Mouse (Mus musculus): ENCODE measurements at regions not wholly inside any gene's neighbourhood (a gene's known extent, or its start where the extent isn't known, plus 50 kb on each side); places are given as distances from the start of the nearest gene placed in this dataset.
A peak's percentile ranks its signal among the peaks of the same experiment; 100 is the strongest.

GRCm38 (mm10) chr12:12687376-12687775 lies 254.3 kb downstream of the Mycn start:
- Histone ChIP-seq H3K27me3 (ENCODE audit: control insufficient read depth, insufficient read depth, low read length) (no peaks in the 10 kb centered on the region), H3K9ac (replicated peaks; ENCODE audit: low read depth, low read length) (no peak overlapping the region), H3K4me2 (replicated peaks; ENCODE audit: low read depth, low read length) (no peak overlapping the region), H3K36me3 (ENCODE audit: control insufficient read depth, insufficient read depth, low read length) (no peaks in the 10 kb centered on the region), H3K4me3 (ENCODE audit: low read depth, low read length) (no peak overlapping the region), H3K9me3 (ENCODE audit: control insufficient read depth, low read depth, low read length) (no peaks in the 10 kb centered on the region), H3K27ac (ENCODE audit: low read length) (no peak overlapping the region), H3K4me1 (ENCODE audit: control insufficient read depth, insufficient read depth, low read length) (peaks cover 13% of the 10 kb centered on the region; the same call in 1 of the 2 replicates)
- ATAC-seq (ENCODE audit: insufficient number of reproducible peaks, insufficient read depth, low FRiP score, low read depth) = no peak
- WGBS = 75% methylated on average over 2 of the region's 2 CpGs

GRCm38 (mm10) chr12:12685217-12685522 lies 256.5 kb downstream of the Mycn start:
- WGBS = 57% methylated on average over 7 of the region's 7 CpGs
- H3K4me2 ChIP-seq (replicated peaks; ENCODE audit: low read depth, low read length) = no peak overlapping the region

GRCm38 (mm10) chr12:12684481-12685216 lies 257.1 kb downstream of the Mycn start:
- no peak; the same call in 1 of the 2 replicates for ATAC-seq (ENCODE audit: insufficient number of reproducible peaks, insufficient read depth, low FRiP score, low read depth)
- H3K9ac ChIP-seq (replicated peaks; ENCODE audit: low read depth, low read length) = no peak overlapping the region

More at GRCm38 (mm10) chr12:12685217-12685522, 256.5 kb downstream of the Mycn start:
- Histone ChIP-seq H3K9me3 (ENCODE audit: control insufficient read depth, low read depth, low read length) (no peaks in the 10 kb centered on the region), H3K27me3 (ENCODE audit: control insufficient read depth, insufficient read depth, low read length) (no peaks in the 10 kb centered on the region), H3K9ac (replicated peaks; ENCODE audit: low read depth, low read length) (no peak overlapping the region), H3K4me3 (ENCODE audit: low read depth, low read length) (no peak overlapping the region), H3K4me1 (ENCODE audit: control insufficient read depth, insufficient read depth, low read length) (peaks cover 22% of the 10 kb centered on the region; the same call in 1 of the 2 replicates), H3K27ac (ENCODE audit: low read length) (no peak overlapping the region), H3K36me3 (ENCODE audit: control insufficient read depth, insufficient read depth, low read length) (no peaks in the 10 kb centered on the region)
- no peak for ATAC-seq (ENCODE audit: insufficient number of reproducible peaks, insufficient read depth, low FRiP score, low read depth)

GRCm38 (mm10) chr12:12683733-12684470 lies 257.8 kb downstream of the Mycn start:
- no peaks in the 10 kb centered on the region for H3K27me3 ChIP-seq (ENCODE audit: control insufficient read depth, insufficient read depth, low read length)
- H3K4me2 ChIP-seq (replicated peaks; ENCODE audit: low read depth, low read length) = no peak overlapping the region
- WGBS = 62% methylated on average over 10 of the region's 10 CpGs
- H3K27ac ChIP-seq (ENCODE audit: low read length) = no peak overlapping the region
- H3K36me3 ChIP-seq (ENCODE audit: control insufficient read depth, insufficient read depth, low read length) = no peaks in the 10 kb centered on the region
- no peak overlapping the region for H3K4me3 ChIP-seq (ENCODE audit: low read depth, low read length)
- no peak for ATAC-seq (ENCODE audit: insufficient number of reproducible peaks, insufficient read depth, low FRiP score, low read depth)
- no peaks in the 10 kb centered on the region for H3K9me3 ChIP-seq (ENCODE audit: control insufficient read depth, low read depth, low read length)
- H3K9ac ChIP-seq (replicated peaks; ENCODE audit: low read depth, low read length) = no peak overlapping the region
- H3K4me1 ChIP-seq (ENCODE audit: control insufficient read depth, insufficient read depth, low read length) = peaks cover 23% of the 10 kb centered on the region; the same call in 1 of the 2 replicates

More at GRCm38 (mm10) chr12:12684481-12685216, 257.1 kb downstream of the Mycn start:
- Histone ChIP-seq H3K4me1 (ENCODE audit: control insufficient read depth, insufficient read depth, low read length) (peaks cover 23% of the 10 kb centered on the region; the same call in 1 of the 2 replicates), H3K4me3 (ENCODE audit: low read depth, low read length) (no peak overlapping the region), H3K9me3 (ENCODE audit: control insufficient read depth, low read depth, low read length) (no peaks in the 10 kb centered on the region), H3K36me3 (ENCODE audit: control insufficient read depth, insufficient read depth, low read length) (no peaks in the 10 kb centered on the region), H3K4me2 (replicated peaks; ENCODE audit: low read depth, low read length) (no peak overlapping the region), H3K27me3 (ENCODE audit: control insufficient read depth, insufficient read depth, low read length) (no peaks in the 10 kb centered on the region), H3K27ac (ENCODE audit: low read length) (no peak overlapping the region)
- WGBS = 42% methylated on average over 16 of the region's 16 CpGs

GRCm38 (mm10) chr12:12681101-12681500 lies 260.6 kb downstream of the Mycn start:
- Histone ChIP-seq H3K9me3 (ENCODE audit: control insufficient read depth, low read depth, low read length) (no peaks in the 10 kb centered on the region), H3K9ac (replicated peaks; ENCODE audit: low read depth, low read length) (no peak overlapping the region), H3K27ac (ENCODE audit: low read length) (peak overlapping the region; percentile 55; the same call in 1 of the 2 replicates), H3K4me2 (replicated peaks; ENCODE audit: low read depth, low read length) (peak overlapping the region; percentile 42), H3K27me3 (ENCODE audit: control insufficient read depth, insufficient read depth, low read length) (no peaks in the 10 kb centered on the region), H3K4me3 (ENCODE audit: low read depth, low read length) (0 out of 2 replicates have a peak overlapping the region, but pooled peaks have one; percentile 9), H3K36me3 (ENCODE audit: control insufficient read depth, insufficient read depth, low read length) (no peaks in the 10 kb centered on the region), H3K4me1 (ENCODE audit: control insufficient read depth, insufficient read depth, low read length) (peaks cover 23% of the 10 kb centered on the region; the same call in 1 of the 2 replicates)
- ATAC-seq (ENCODE audit: insufficient number of reproducible peaks, insufficient read depth, low FRiP score, low read depth) = no peak; the same call in 1 of the 2 replicates
- 30% methylated on average over 6 of the region's 6 CpGs for WGBS

- Histone ChIP-seq H3K4me1 (ENCODE audit: control insufficient read depth, insufficient read depth, low read length) (peaks cover 23% of the 10 kb centered on the region; the same call in 1 of the 2 replicates), H3K27me3 (ENCODE audit: control insufficient read depth, insufficient read depth, low read length) (no peaks in the 10 kb centered on the region), H3K4me2 (replicated peaks; ENCODE audit: low read depth, low read length) (peak overlapping the region; percentile 42), H3K9ac (replicated peaks; ENCODE audit: low read depth, low read length) (peak overlapping the region; percentile 25; the same call in 1 of the 2 replicates), H3K36me3 (ENCODE audit: control insufficient read depth, insufficient read depth, low read length) (no peaks in the 10 kb centered on the region), H3K4me3 (ENCODE audit: low read depth, low read length) (peak overlapping the region; percentile 9; the same call in 1 of the 2 replicates), H3K27ac (ENCODE audit: low read length) (peak overlapping the region; percentile 61; the same call in 1 of the 2 replicates), H3K9me3 (ENCODE audit: control insufficient read depth, low read depth, low read length) (no peaks in the 10 kb centered on the region)
- ATAC-seq (ENCODE audit: insufficient number of reproducible peaks, insufficient read depth, low FRiP score, low read depth) = peak; percentile 62
- WGBS = 16% methylated on average over 14 of the region's 14 CpGs
These were observed 261.3 kb downstream of the Mycn start for GRCm38 (mm10) chr12:12680371-12680921.

GRCm38 (mm10) chr12:12676676-12677075 lies 265.0 kb downstream of the Mycn start:
- H3K4me3 ChIP-seq (ENCODE audit: low read depth, low read length) = no peak overlapping the region
- no peak for ATAC-seq (ENCODE audit: insufficient number of reproducible peaks, insufficient read depth, low FRiP score, low read depth)
- no peaks in the 10 kb centered on the region for H3K27me3 ChIP-seq (ENCODE audit: control insufficient read depth, insufficient read depth, low read length)
- H3K9ac ChIP-seq (replicated peaks; ENCODE audit: low read depth, low read length) = no peak overlapping the region
- no peaks in the 10 kb centered on the region for H3K9me3 ChIP-seq (ENCODE audit: control insufficient read depth, low read depth, low read length)
- 71% methylated on average over 9 of the region's 9 CpGs for WGBS
- H3K27ac ChIP-seq (ENCODE audit: low read length) = no peak overlapping the region
- H3K36me3 ChIP-seq (ENCODE audit: control insufficient read depth, insufficient read depth, low read length) = no peaks in the 10 kb centered on the region
- no peak overlapping the region for H3K4me2 ChIP-seq (replicated peaks; ENCODE audit: low read depth, low read length)
- peaks cover 10% of the 10 kb centered on the region; the same call in 1 of the 2 replicates for H3K4me1 ChIP-seq (ENCODE audit: control insufficient read depth, insufficient read depth, low read length)

- Histone ChIP-seq H3K4me2 (replicated peaks; ENCODE audit: low read depth, low read length) (no peak overlapping the region), H3K9ac (replicated peaks; ENCODE audit: low read depth, low read length) (no peak overlapping the region), H3K4me1 (ENCODE audit: control insufficient read depth, insufficient read depth, low read length) (no peaks in the 10 kb centered on the region; the same call in 1 of the 2 replicates), H3K9me3 (ENCODE audit: control insufficient read depth, low read depth, low read length) (no peaks in the 10 kb centered on the region), H3K4me3 (ENCODE audit: low read depth, low read length) (no peak overlapping the region), H3K27me3 (ENCODE audit: control insufficient read depth, insufficient read depth, low read length) (no peaks in the 10 kb centered on the region), H3K27ac (ENCODE audit: low read length) (no peak overlapping the region), H3K36me3 (ENCODE audit: control insufficient read depth, insufficient read depth, low read length) (no peaks in the 10 kb centered on the region)
- WGBS = 32% methylated on average over 5 of the region's 5 CpGs
- ATAC-seq (ENCODE audit: insufficient number of reproducible peaks, insufficient read depth, low FRiP score, low read depth) = peak; percentile 77
These were observed 271.8 kb downstream of the Mycn start for GRCm38 (mm10) chr12:12669931-12670330.

All from stomach, embryonic 14.5 days (tissue).